Mouse (Mus musculus): ENCODE data around the gene Dcp1b. TPM values are rescaled to one million over a fixed set of nuclear protein-coding genes. Genes with fewer than 3 reads are reported as not detected.

Gene Dcp1b
- total RNA-seq, 2 experiments from 2014 or later = 2.6 to 3.3 TPM

Other genes with a start within 250 kb of the Dcp1b start
- gene Cacna1c, start 21.2 kb downstream of the Dcp1b start, total RNA-seq (2021) = 100 to 1,000 TPM; 182 to 191 TPM
- not detected for gene Cacna2d4, start 61.3 kb downstream of the Dcp1b start, total RNA-seq (2021)
- under 1 TPM; 0.10 to 0.28 TPM for gene Lrtm2, start 155.5 kb downstream of the Dcp1b start, total RNA-seq (2021)
- 10 to 100 TPM; 56.1 to 58.0 TPM for gene Adipor2, start 242.5 kb downstream of the Dcp1b start, total RNA-seq (2021)